Mouse (Mus musculus) ES-E14 (cell line): ENCODE data around the gene Crat. TPM values are rescaled to one million over a fixed set of nuclear protein-coding genes. Genes with fewer than 3 reads are reported as not detected.
"Not testable (repeated sequence)": the region's sequence is repeated elsewhere in the genome, so short reads cannot be mapped to it uniquely, and the experiment has no call there.

Experiments
- DNase-seq: peaks from one replicate; pipeline ENCODE4 v3.0.0-alpha.2; 2013; ENCODE audit warnings: low read depth, low spot score
- H3K27ac ChIP-seq: 2 replicates; pipeline ENCODE4 v1.5.1; 2012; ENCODE audit warnings: low read depth, mild to moderate bottlenecking, low read length, moderate library complexity, mixed read lengths; ENCODE audit not compliant: poor library complexity, insufficient read depth, severe bottlenecking
- H3K36me3 ChIP-seq: 2 replicates; pipeline ENCODE4 v1.6.1; 2012; ENCODE audit warnings: mild to moderate bottlenecking, low read length, moderate library complexity, mixed read lengths; ENCODE audit not compliant: control insufficient read depth, poor library complexity, insufficient read depth, severe bottlenecking
- H3K4me1 ChIP-seq, 2 experiments: fragments of 150-350 bp in 1 of 2; sonication (generic) in 1 of 2; 2 replicates each; pipeline ENCODE4 v1.6.1; 2012; ENCODE audit warnings: low read length in 2 of 2, mild to moderate bottlenecking in 1 of 2, mixed read lengths in 1 of 2; ENCODE audit not compliant: control insufficient read depth in 2 of 2, insufficient read depth in 2 of 2, poor library complexity in 1 of 2
- H3K4me3 ChIP-seq, 2 experiments: fragments of 150-350 bp in 1 of 2; sonication (generic) in 1 of 2; 2 replicates each; pipeline ENCODE4 v1.5.1; 2012; ENCODE audit warnings: low read length in 2 of 2, low read depth in 1 of 2, mild to moderate bottlenecking in 1 of 2, mixed read lengths in 1 of 2; ENCODE audit not compliant: insufficient read depth in 1 of 2, poor library complexity in 1 of 2, severe bottlenecking in 1 of 2
- H3K9ac ChIP-seq: 2 replicates; pipeline ENCODE4 v1.6.1; 2012; ENCODE audit warnings: low read depth, mild to moderate bottlenecking, low read length, mixed read lengths; ENCODE audit not compliant: poor library complexity, insufficient read depth, severe bottlenecking
- H3K9me3 ChIP-seq: fragments of 150-350 bp; sonication (generic); 2 replicates; pipeline ENCODE4 v1.6.1; 2012; ENCODE audit warnings: low read depth, mild to moderate bottlenecking, low read length; ENCODE audit not compliant: control insufficient read depth, insufficient read depth
- CHD2 ChIP-seq: IDR thresholded peaks from 2 replicates; pipeline ENCODE4 v1.6.1; 2014; ENCODE audit warnings: mild to moderate bottlenecking, low read depth, low read length, inconsistent platforms
- HCFC1 ChIP-seq: IDR thresholded peaks from 2 replicates; pipeline ENCODE4 v1.6.1; 2012; ENCODE audit warnings: low read length, inconsistent platforms, borderline replicate concordance; ENCODE audit not compliant: insufficient read depth
- MAFK ChIP-seq: IDR thresholded peaks from 2 replicates; pipeline ENCODE4 v1.6.1; 2014; ENCODE audit warnings: mild to moderate bottlenecking, low read depth, low read length, inconsistent platforms; ENCODE audit not compliant: insufficient read depth
- ZC3H11A ChIP-seq: IDR thresholded peaks from 2 replicates; pipeline ENCODE4 v1.6.1; 2012; ENCODE audit warnings: low read depth, mild to moderate bottlenecking, inconsistent platforms, low read length, borderline replicate concordance
- ZNF384 ChIP-seq: IDR thresholded peaks from 2 replicates; pipeline ENCODE4 v1.6.1; 2012; ENCODE audit warnings: low read depth, low read length, inconsistent platforms
- in situ Hi-C, 2 experiments: fragments of 600-800 bp; cut with MboI; formaldehyde crosslinking; loops; one replicate each; pipeline ENCODE4 v1.15.1; 2025; ENCODE audit warnings: low sequenced_read_pairs in 2 of 2, inconsistent platforms in 1 of 2; ENCODE audit not compliant: unreplicated experiment in 2 of 2
- total RNA-seq: library from RNA; depleted of rRNA; stranded (reverse); fragments of 300-350 nt; gene quantifications from 2 replicates; pipeline ENCODE4 v1.2.3, GENCODE M21; 2012

Crat gene
- total RNA-seq, 1 experiment, result 5.8 TPM

DNA sequence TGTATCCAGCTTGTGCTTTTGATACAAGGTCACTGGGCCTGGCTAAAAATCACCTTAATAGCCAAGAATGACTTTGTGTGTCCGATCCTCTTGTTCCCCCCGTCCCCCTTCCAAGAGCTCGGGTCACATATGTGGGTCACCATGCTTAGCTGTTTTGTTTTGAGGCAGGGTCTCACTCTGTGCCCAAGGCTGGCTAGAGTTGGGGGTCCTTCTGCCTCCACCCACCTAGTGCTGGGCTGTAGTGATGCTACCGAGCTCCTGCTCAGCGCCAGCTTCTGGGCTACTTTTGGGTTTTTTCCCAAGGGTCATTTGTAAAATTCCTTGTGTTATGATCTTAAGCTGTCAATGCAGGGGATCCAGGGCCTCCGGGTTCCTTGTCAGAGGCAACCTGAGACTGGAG is 2.6 kb upstream of the Crat start:
- H3K4me3 ChIP-seq, result no peak overlapping the region
- TF ChIP-seq CHD2, result no peak
- TF ChIP-seq HCFC1, result no peak
- TF ChIP-seq ZC3H11A, result no peak
- TF ChIP-seq MAFK, result no peak
- TF ChIP-seq ZNF384, result no peak
- no peak for DNase-seq
- peaks cover 0 to 10% of the 10 kb centered on the region in 2 experiments; a peak in 3 of 4 replicates for H3K4me1 ChIP-seq
- H3K36me3 ChIP-seq, result peaks cover 2% of the 10 kb centered on the region
- H3K27ac ChIP-seq, result no peak overlapping the region
- H3K9me3 ChIP-seq, result no peaks in the 10 kb centered on the region
- peak overlapping the region; percentile 24; the same call in 1 of the 2 replicates for H3K9ac ChIP-seq
- in situ Hi-C loops, result no loop called here

DNA sequence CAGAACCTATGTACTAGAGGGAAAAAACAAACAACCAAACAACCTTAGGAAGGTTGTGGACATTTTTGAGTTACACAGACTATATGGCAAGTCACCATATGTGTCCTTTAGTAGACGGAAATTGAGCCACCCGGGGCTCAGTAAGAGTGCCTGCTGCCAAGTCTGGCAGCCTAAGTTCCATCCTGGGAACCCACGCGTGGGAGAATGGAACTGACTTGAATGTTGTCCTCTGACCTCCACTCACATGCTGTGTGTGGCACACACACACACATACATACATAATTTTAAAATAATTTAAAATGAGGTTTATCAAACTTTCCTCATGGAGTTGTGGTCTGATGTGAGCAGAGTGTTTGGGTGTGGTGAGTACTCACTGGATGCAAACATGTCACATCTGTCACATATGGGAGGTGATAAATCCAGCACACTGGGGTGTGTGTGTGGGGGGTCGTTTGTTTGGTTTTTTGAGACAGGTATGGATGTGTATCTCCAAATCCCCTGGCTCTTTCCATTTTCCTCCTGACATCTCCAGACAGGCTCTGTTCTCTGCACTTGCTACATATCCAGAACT is 2.1 kb upstream of the Crat start:
- no peak overlapping the region for H3K4me3 ChIP-seq
- no peak overlapping the region for H3K27ac ChIP-seq
- in situ Hi-C loops, result no loop called here
- no peak for DNase-seq
- no peaks in the 10 kb centered on the region for H3K9me3 ChIP-seq
- H3K36me3 ChIP-seq, result peaks cover 3% of the 10 kb centered on the region; the same call in 1 of the 2 replicates
- peaks cover 0 to 10% of the 10 kb centered on the region in 2 experiments; a peak in 3 of 4 replicates for H3K4me1 ChIP-seq
- no peak for TF ChIP-seq HCFC1
- TF ChIP-seq ZNF384, result no peak
- no peak for TF ChIP-seq MAFK
- no peak for TF ChIP-seq ZC3H11A
- no peak for TF ChIP-seq CHD2
- no peak overlapping the region for H3K9ac ChIP-seq

DNA sequence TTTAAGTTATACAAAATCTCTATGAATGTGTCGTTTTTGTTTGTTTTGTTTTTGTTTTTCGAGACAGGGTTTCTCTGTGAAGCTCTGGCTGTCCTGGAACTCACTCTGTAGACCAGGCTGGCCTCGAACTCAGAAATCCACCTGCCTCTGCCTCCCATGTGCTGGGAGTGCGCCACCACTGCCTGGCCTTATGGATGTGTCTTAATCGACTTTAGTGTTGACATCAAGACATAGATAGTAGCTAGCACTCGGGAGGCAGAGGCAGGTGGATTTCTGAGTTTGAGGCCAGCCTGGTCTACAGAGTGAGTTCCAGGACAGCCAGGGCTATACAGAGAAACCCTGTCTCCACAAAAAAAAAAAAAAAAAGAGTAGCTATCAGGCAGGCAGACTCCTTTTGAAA is 1.5 kb upstream of the Crat start:
- H3K9me3 ChIP-seq, H3K36me3 ChIP-seq, H3K4me1 ChIP-seq, H3K9ac ChIP-seq, H3K27ac ChIP-seq, in situ Hi-C loops, DNase-seq: not testable (repeated sequence)
- H3K4me3 ChIP-seq, result peak overlapping the region in 1 of 2 experiments; percentile 72; a peak in 2 of 4 replicates

DNA sequence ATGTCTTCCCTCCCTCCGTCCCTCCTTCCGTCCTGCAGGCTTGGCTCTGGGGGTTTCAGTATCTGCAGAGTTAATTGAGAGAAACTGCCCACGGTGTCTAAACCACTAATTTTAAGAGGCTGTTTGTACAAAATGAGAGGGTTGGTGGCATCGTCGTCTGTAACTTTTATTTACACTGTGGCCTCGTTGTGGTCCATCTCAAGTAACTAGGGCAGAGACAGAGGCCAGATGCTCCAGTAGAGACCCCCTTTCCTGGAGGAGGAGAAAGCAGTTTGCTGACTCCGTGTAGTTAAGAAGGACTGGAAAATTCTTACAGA is 994 bp upstream of the Crat start:
- in situ Hi-C loops, result no loop called here
- H3K36me3 ChIP-seq, result peaks cover 3% of the 10 kb centered on the region; the same call in 1 of the 2 replicates
- peak overlapping the region; percentile 74 for H3K27ac ChIP-seq
- no peaks in the 10 kb centered on the region for H3K9me3 ChIP-seq
- peak overlapping the region; percentile 72 to 76 for H3K4me3 ChIP-seq
- TF ChIP-seq CHD2 (no peak), ZNF384 (no peak), MAFK (no peak), HCFC1 (no peak), ZC3H11A (no peak)
- H3K4me1 ChIP-seq, result peaks cover 0 to 10% of the 10 kb centered on the region in 2 experiments; a peak in 3 of 4 replicates
- no peak for DNase-seq
- peak overlapping the region; percentile 88 for H3K9ac ChIP-seq
